Mouse (Mus musculus) hindbrain, embryonic 10.5 days (tissue): ENCODE data around the gene Ntn1. TPM values are rescaled to one million over a fixed set of nuclear protein-coding genes. Genes with fewer than 3 reads are reported as not detected.

Experiments
- DNase-seq: peaks from one replicate; pipeline ENCODE4 v3.0.0-alpha.2; 2017; ENCODE audit warnings: low spot score
- H3K27ac ChIP-seq: fragments of 300-500 bp; sonication (generic); 2 replicates; pipeline ENCODE4 v1.5.1; 2016; ENCODE audit warnings: mild to moderate bottlenecking, moderate library complexity
- H3K27me3 ChIP-seq: fragments of 300-500 bp; sonication (generic); 2 replicates; pipeline ENCODE4 v1.6.1; 2016; ENCODE audit warnings: mild to moderate bottlenecking; ENCODE audit not compliant: poor library complexity, insufficient read depth, severe bottlenecking
- H3K36me3 ChIP-seq: fragments of 300-500 bp; sonication (generic); 2 replicates; pipeline ENCODE4 v1.6.1; 2016; ENCODE audit warnings: mild to moderate bottlenecking, moderate library complexity
- H3K4me1 ChIP-seq: fragments of 300-500 bp; sonication (generic); replicated peaks from 2 replicates; pipeline ENCODE4 v1.6.1; 2016; ENCODE audit warnings: mild to moderate bottlenecking
- H3K4me3 ChIP-seq: fragments of 300-500 bp; sonication (generic); 2 replicates; pipeline ENCODE4 v1.5.1; 2016; ENCODE audit warnings: mild to moderate bottlenecking, moderate library complexity
- H3K9me3 ChIP-seq: fragments of 300-500 bp; sonication (generic); 2 replicates; pipeline ENCODE4 v1.6.1; 2016; ENCODE audit warnings: mild to moderate bottlenecking, moderate library complexity
- WGBS: fragments of 180-500 bp; shearing (Covaris S2); methylation state at CpG from one replicate; pipeline ENCODE4 v1.1.7; 2016; 5-methylcytosine and 5-hydroxymethylcytosine counted together
- polyA plus RNA-seq: library from polyadenylated mRNA; unstranded; fragments of >200 nt; fragmentation: Nextera tagmentation; extraction: Ambion mirVana; gene quantifications from 2 replicates; pipeline ENCODE4 v1.2.1, GENCODE M21; 2016

Gene Ntn1
- polyA plus RNA-seq, 1 experiment from 2014 or later: 23.7 TPM

DNA sequence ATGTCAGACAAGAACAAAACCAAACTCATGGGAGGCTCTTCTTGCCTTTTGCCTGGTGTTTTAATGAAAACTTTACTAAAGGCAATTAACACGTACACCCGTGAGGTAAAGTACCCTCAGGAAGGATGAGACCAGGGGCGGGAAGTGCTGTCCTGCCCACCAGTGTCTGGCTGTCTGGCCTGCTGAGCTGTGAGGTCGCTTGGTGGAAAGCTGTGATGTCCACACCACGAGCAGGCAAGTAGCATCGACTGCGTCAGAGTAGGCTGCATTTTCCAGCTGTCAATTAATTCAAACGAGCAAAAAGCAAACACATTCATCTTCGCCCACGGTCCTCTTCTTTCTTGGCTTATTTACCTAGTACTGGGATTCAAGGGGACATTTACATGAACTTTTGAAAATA is 201.9 kb downstream of the Ntn1 start:
- H3K36me3 ChIP-seq: no peaks in the 10 kb centered on the region
- H3K9me3 ChIP-seq: no peaks in the 10 kb centered on the region
- WGBS: 69% methylated on average over 10 of the region's 10 CpGs
- no peak for DNase-seq
- peaks cover 65% of the 10 kb centered on the region for H3K4me1 ChIP-seq
- peaks cover 9% of the 10 kb centered on the region; the same call in 1 of the 2 replicates for H3K27me3 ChIP-seq
- H3K27ac ChIP-seq: no peak overlapping the region
- H3K4me3 ChIP-seq: no peak overlapping the region

- Histone ChIP-seq H3K4me1 (peaks cover 56% of the 10 kb centered on the region), H3K27ac (no peak overlapping the region), H3K36me3 (no peaks in the 10 kb centered on the region), H3K27me3 (peaks cover 9% of the 10 kb centered on the region; the same call in 1 of the 2 replicates), H3K4me3 (no peak overlapping the region), H3K9me3 (no peaks in the 10 kb centered on the region)
- WGBS: 80% methylated on average over 11 of the region's 11 CpGs
- DNase-seq: no peak
Observed at GRCm38 (mm10) chr11:68197471-68197870, 203.2 kb downstream of the Ntn1 start.

- H3K9me3 ChIP-seq: no peaks in the 10 kb centered on the region
- no peak overlapping the region for H3K27ac ChIP-seq
- H3K4me3 ChIP-seq: no peak overlapping the region
- WGBS: 57% methylated on average over 6 of the region's 6 CpGs
- DNase-seq: no peak
- peaks cover 47% of the 10 kb centered on the region for H3K4me1 ChIP-seq
- H3K27me3 ChIP-seq: peaks cover 4% of the 10 kb centered on the region; the same call in 1 of the 2 replicates
- no peaks in the 10 kb centered on the region for H3K36me3 ChIP-seq
Observed at GRCm38 (mm10) chr11:68196566-68196965, 204.1 kb downstream of the Ntn1 start.

- peaks cover 7% of the 10 kb centered on the region for H3K27me3 ChIP-seq
- 63% methylated on average over 10 of the region's 10 CpGs for WGBS
- H3K4me3 ChIP-seq: no peak overlapping the region
Observed at GRCm38 (mm10) chr11:68195693-68196176, 204.9 kb downstream of the Ntn1 start.

DNA sequence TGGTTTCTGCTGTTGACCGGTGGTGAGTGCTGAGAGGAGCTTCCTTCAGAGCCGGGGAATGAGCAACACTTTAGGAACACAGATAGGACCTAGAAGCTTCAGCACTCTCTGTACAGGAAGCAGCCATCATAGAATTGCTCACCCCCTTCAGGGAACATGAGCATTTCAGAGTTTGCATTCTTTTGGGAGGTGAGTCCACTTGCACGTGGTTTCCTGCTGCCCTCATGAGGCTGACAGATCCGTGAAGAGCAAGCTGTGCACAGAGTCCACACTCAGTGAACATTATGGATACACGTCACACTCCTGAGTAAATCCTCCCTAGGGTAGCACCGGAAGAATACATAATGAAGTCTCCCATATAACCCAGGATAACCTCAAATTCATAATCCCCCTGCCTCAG is 205.5 kb downstream of the Ntn1 start:
- H3K27ac ChIP-seq: 0 out of 2 replicates have a peak overlapping the region, but pooled peaks have one; percentile 40
- peaks cover 43% of the 10 kb centered on the region for H3K4me1 ChIP-seq
- peaks cover 7% of the 10 kb centered on the region for H3K27me3 ChIP-seq
- no peaks in the 10 kb centered on the region for H3K9me3 ChIP-seq
- H3K4me3 ChIP-seq: no peak overlapping the region
- 74% methylated on average over 6 of the region's 6 CpGs for WGBS
- no peaks in the 10 kb centered on the region for H3K36me3 ChIP-seq
- no peak for DNase-seq

More at GRCm38 (mm10) chr11:68195693-68196176, 204.9 kb downstream of the Ntn1 start:
- H3K9me3 ChIP-seq: no peaks in the 10 kb centered on the region
- peak overlapping the region; percentile 70 for H3K27ac ChIP-seq
- peaks cover 45% of the 10 kb centered on the region for H3K4me1 ChIP-seq
- DNase-seq: no peak
- H3K36me3 ChIP-seq: no peaks in the 10 kb centered on the region

DNA sequence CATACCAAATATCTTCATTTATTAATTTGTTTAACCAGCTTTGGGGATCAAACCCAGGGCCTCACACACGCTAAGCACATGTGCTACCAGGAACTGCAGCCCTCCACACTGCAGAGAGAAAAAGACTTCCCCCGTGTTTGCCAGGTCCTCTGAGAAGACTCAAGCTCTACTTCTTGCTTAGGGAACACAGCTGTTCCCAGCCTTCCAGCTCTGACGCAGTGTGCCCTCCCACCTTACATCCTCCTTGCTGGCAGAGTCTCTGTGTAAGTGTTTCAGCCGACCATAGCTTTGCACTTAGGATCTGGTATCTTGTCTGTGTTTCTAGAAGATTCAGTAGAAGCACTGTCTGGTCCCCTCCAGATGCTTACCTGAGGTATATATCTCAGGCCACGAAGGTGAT is 209.8 kb downstream of the Ntn1 start:
- DNase-seq: no peak
- Histone ChIP-seq H3K4me3 (no peak overlapping the region), H3K9me3 (no peaks in the 10 kb centered on the region), H3K4me1 (peaks cover 48% of the 10 kb centered on the region), H3K27me3 (peaks cover 7% of the 10 kb centered on the region), H3K27ac (no peak overlapping the region), H3K36me3 (no peaks in the 10 kb centered on the region)
- 84% methylated on average over 5 of the region's 5 CpGs for WGBS

- H3K9me3 ChIP-seq: no peaks in the 10 kb centered on the region
- no peak overlapping the region for H3K4me3 ChIP-seq
- H3K27ac ChIP-seq: peak overlapping the region; percentile 46
- peaks cover 3% of the 10 kb centered on the region; the same call in 1 of the 2 replicates for H3K27me3 ChIP-seq
- H3K36me3 ChIP-seq: no peaks in the 10 kb centered on the region
- WGBS: 76% methylated on average over 12 of the region's 12 CpGs
- H3K4me1 ChIP-seq: peaks cover 34% of the 10 kb centered on the region
- DNase-seq: peak; percentile 36
Observed at GRCm38 (mm10) chr11:68188695-68189201, 211.9 kb downstream of the Ntn1 start.

DNA sequence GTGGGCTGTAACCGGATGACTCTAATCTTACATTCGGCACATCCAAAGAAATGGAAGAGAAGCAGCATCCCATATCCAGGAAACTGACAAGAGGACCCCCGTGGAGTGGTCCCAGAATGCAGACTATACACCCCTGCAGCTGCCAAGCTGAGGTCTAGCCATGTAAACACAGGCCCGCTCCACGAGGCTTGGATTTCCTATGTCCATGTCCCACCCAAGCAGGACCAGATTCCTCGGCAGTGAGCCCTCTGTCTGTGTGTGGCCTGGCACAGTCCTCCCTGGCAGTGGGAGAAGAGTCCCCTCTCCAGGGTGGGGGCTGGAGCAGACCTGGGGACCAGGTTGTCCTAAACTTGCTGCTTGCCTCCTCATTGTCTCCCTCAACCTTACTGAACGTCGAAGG is 213.4 kb downstream of the Ntn1 start:
- H3K4me1 ChIP-seq: peaks cover 34% of the 10 kb centered on the region
- peaks cover 3% of the 10 kb centered on the region; the same call in 1 of the 2 replicates for H3K27me3 ChIP-seq
- 72% methylated on average over 8 of the region's 8 CpGs for WGBS
- DNase-seq: no peak
- peak overlapping the region; percentile 8; the same call in 1 of the 2 replicates for H3K27ac ChIP-seq
- no peaks in the 10 kb centered on the region for H3K9me3 ChIP-seq
- no peaks in the 10 kb centered on the region for H3K36me3 ChIP-seq
- H3K4me3 ChIP-seq: no peak overlapping the region

DNA sequence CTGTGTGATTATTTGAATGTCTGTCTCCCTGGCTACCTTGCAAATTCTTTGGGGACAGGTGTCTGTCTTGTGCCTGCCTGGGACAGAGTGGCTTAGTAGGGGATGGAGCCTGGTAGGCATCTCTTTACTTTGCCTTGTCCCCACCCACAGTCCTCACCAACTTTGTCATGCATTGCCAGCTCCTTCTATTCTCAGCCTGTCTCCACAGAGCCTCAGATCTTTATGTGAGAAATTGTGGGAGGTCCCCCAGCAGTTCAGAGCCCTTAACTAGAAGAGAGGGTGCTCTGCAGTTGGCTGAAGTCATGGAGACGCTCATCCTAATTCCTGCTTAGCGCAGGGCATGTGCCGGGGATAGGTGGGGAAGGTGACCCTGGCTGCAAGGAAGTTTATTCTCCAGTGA is 215.0 kb downstream of the Ntn1 start:
- Histone ChIP-seq H3K27me3 (no peaks in the 10 kb centered on the region), H3K4me1 (peaks cover 34% of the 10 kb centered on the region), H3K27ac (no peak overlapping the region), H3K36me3 (no peaks in the 10 kb centered on the region), H3K4me3 (no peak overlapping the region), H3K9me3 (no peaks in the 10 kb centered on the region)
- WGBS: 88% methylated on average over 3 of the region's 3 CpGs
- no peak for DNase-seq

DNA sequence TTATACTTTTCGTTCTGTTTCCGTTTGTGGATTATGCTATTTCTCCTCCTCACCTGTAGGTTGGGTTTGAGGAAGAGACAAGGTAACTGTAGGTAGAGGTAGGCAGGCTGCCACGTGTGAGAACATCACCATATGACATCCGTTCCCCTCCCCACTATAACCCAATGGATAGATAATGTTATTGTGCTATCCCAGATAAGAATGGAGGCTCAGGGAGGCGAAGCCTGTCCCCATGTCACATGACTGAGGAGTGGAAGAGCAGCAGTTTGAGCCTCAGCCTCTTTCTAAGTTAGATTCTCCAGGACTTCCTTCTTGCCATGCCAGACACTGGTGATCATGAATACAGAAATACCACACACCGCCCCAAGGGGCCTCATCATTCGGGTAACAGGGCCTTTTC is 223.2 kb downstream of the Ntn1 start:
- 80% methylated on average over 7 of the region's 7 CpGs for WGBS
- H3K27ac ChIP-seq: peak overlapping the region; percentile 62
- no peaks in the 10 kb centered on the region for H3K27me3 ChIP-seq
- H3K9me3 ChIP-seq: no peaks in the 10 kb centered on the region
- no peaks in the 10 kb centered on the region for H3K36me3 ChIP-seq
- no peak overlapping the region for H3K4me3 ChIP-seq
- DNase-seq: no peak
- H3K4me1 ChIP-seq: peaks cover 18% of the 10 kb centered on the region

DNA sequence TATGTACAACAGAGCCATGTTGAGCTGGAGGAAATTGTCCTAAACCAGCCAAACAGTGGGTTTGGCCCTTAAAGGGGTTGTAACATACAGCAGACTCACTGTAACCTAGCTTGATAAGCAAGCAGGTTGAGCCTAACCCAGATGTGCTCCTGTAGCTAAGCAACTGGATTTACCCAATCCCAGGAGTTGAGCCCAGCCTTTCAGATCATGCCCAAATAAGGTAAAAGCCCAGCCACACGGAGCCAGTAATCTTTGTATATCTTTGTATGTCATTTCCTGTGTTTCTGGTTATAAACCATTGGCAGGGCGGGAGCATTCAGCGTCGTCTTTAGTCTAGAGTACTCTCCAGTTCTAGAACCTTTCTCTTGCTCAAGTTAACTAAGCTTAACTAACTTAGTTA is 224.1 kb downstream of the Ntn1 start:
- no peak overlapping the region for H3K4me3 ChIP-seq
- no peak for DNase-seq
- WGBS: 87% methylated on average over 4 of the region's 4 CpGs

GRCm38 (mm10) chr11:68172648-68173045 is 228.0 kb downstream of the Ntn1 start:
- Histone ChIP-seq H3K27ac (peak overlapping the region; percentile 53; the same call in 1 of the 2 replicates), H3K4me3 (no peak overlapping the region), H3K9me3 (0 out of 2 replicates have a peak, but pooled peaks cover 3% of the 10 kb centered on the region), H3K4me1 (peaks cover 15% of the 10 kb centered on the region), H3K27me3 (no peaks in the 10 kb centered on the region), H3K36me3 (no peaks in the 10 kb centered on the region)
- no peak for DNase-seq
- WGBS: 79% methylated on average over 4 of the region's 4 CpGs

More for the DNA sequence above, 224.1 kb downstream of the Ntn1 start:
- peaks cover 18% of the 10 kb centered on the region for H3K4me1 ChIP-seq
- H3K27me3 ChIP-seq: no peaks in the 10 kb centered on the region
- no peak overlapping the region for H3K27ac ChIP-seq
- H3K9me3 ChIP-seq: no peaks in the 10 kb centered on the region
- H3K36me3 ChIP-seq: no peaks in the 10 kb centered on the region

- Histone ChIP-seq H3K4me1 (peaks cover 10% of the 10 kb centered on the region; the same call in 1 of the 2 replicates), H3K4me3 (no peak overlapping the region), H3K36me3 (no peaks in the 10 kb centered on the region), H3K9me3 (0 out of 2 replicates have a peak, but pooled peaks cover 3% of the 10 kb centered on the region), H3K27me3 (no peaks in the 10 kb centered on the region), H3K27ac (peak overlapping the region; percentile 9; the same call in 1 of the 2 replicates)
- WGBS: 89% methylated on average over 7 of the region's 7 CpGs
- no peak for DNase-seq
Observed at GRCm38 (mm10) chr11:68171973-68172647, 228.5 kb downstream of the Ntn1 start.
